Mouse (Mus musculus): ENCODE results near the gene Vmn1r55.
"Not testable (repeated sequence)": the region's sequence is repeated elsewhere in the genome, so short reads cannot be mapped to it uniquely, and the experiment has no call there.

Vmn1r55 gene

DNA sequence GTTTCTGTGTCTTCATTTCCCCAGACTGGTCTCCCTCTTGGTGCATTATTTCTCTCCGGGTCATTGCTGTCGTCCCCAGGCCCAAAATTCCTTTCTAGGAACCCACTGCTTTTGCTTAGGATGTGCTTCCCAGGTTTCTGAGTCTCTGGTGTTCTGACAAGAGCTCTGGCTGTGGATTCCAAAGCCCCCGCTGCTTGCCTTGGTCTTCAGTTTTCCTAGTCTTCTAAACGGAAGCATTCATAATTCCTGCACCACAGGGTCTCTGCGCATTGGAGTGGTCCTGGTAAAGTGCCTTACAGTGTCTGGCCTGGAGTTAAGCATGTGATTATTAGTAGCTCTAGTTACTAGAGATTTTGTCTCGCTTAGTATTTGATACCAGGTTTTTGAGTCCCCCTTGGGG lies 68.7 kb downstream of the Vmn1r55 start:
- no peak for DNase-seq

GRCm38 (mm10) chr7:5080010-5080751 lies 69.3 kb downstream of the Vmn1r55 start, which contains the start of gene Epn1:
TSS of gene Epn1 (plus strand) at chr7:5080235.
- DNase-seq: peak; percentile 98

GRCm38 (mm10) chr7:5079365-5080009 lies 70.0 kb downstream of the Vmn1r55 start:
- not testable (repeated sequence) for DNase-seq
